Mouse (Mus musculus) spleen, adult 2 months (tissue): ENCODE data around the gene A930004D18Rik. TPM values are rescaled to one million over a fixed set of nuclear protein-coding genes. Genes with fewer than 3 reads are reported as not detected.

Experiments
- DNase-seq, 2 experiments: peaks; one replicate each; pipeline versions ENCODE4 v3.0.0 to v3.0.0-alpha.2; 2012 to 2021; ENCODE audit warnings: low spot score in 2 of 2, low read depth in 1 of 2
- H3K27ac ChIP-seq: fragments of 200-500 bp; 2 replicates; pipeline ENCODE4 v1.5.1; 2012; ENCODE audit warnings: low read length, inconsistent platforms; ENCODE audit not compliant: insufficient read depth
- H3K27me3 ChIP-seq: fragments of 200-500 bp; 2 replicates; pipeline ENCODE4 v1.6.1; 2012; ENCODE audit warnings: mild to moderate bottlenecking, moderate library complexity, low read length, inconsistent platforms; ENCODE audit not compliant: control insufficient read depth, insufficient read depth
- H3K36me3 ChIP-seq: fragments of 200-500 bp; 2 replicates; pipeline ENCODE4 v1.6.1; 2012; ENCODE audit warnings: mild to moderate bottlenecking, low read length, inconsistent platforms; ENCODE audit not compliant: control insufficient read depth, insufficient read depth
- H3K4me1 ChIP-seq: fragments of 200-500 bp; 2 replicates; pipeline ENCODE4 v1.6.1; 2011; ENCODE audit warnings: inconsistent platforms; ENCODE audit not compliant: control insufficient read depth, insufficient read depth, insufficient read length
- H3K4me3 ChIP-seq: fragments of 200-500 bp; 2 replicates; pipeline ENCODE4 v1.5.1; 2011; ENCODE audit warnings: mild to moderate bottlenecking, inconsistent platforms; ENCODE audit not compliant: insufficient read depth, insufficient read length; ENCODE audit errors: extremely low read depth
- CTCF ChIP-seq: fragments of 200-500 bp; IDR thresholded peaks from 2 replicates; pipeline ENCODE4 v1.5.1; 2011; ENCODE audit warnings: mild to moderate bottlenecking, inconsistent platforms; ENCODE audit not compliant: insufficient read depth, insufficient read length, insufficient replicate concordance; ENCODE audit errors: extremely low read depth
- POLR2A ChIP-seq: fragments of 200-500 bp; IDR thresholded peaks from 2 replicates; pipeline ENCODE4 v1.6.1; 2011; ENCODE audit warnings: low read depth, low read length, inconsistent platforms
- WGBS: fragments of 180-500 bp; shearing (Covaris S2); methylation state at CpG from one replicate; pipeline ENCODE4 v1.1.7; 2018; 5-methylcytosine and 5-hydroxymethylcytosine counted together
- polyA plus RNA-seq: library from polyadenylated mRNA; depleted of rRNA; stranded (reverse); fragments of >200 nt; gene quantifications from 2 replicates; pipeline ENCODE4 v1.2.3, GENCODE M21; 2012

The A930004D18Rik gene
- polyA plus RNA-seq, 1 experiment = 1.1 TPM

DNA sequence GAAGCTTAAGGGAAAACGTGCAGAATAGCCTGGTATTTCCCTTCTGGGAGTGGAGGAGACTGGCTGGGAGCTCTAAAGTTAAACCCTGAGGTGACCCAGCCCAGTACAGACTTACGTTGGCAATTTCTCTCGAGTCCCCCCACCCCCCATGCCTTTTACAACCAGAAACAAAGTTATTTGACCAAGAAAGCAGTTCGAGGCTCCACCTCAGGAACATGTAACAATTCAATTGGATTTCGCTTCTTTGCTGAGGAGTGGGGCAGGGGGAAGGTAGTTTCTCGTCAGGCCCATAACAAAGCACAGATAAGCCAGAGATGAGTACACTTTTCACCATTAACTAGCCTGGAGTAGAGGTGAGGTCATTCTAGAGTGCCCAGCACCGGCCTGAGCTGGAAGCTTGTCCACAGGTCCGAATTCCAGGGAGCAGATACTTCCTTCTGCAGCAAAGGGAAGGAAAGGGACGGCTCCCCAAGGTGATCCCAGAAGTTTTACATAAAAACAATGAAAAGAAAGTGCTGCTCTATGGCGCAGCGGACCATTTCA, 11.8 kb upstream of the A930004D18Rik start:
- H3K4me1 ChIP-seq = peaks cover 9% of the 10 kb centered on the region; the same call in 1 of the 2 replicates

DNA sequence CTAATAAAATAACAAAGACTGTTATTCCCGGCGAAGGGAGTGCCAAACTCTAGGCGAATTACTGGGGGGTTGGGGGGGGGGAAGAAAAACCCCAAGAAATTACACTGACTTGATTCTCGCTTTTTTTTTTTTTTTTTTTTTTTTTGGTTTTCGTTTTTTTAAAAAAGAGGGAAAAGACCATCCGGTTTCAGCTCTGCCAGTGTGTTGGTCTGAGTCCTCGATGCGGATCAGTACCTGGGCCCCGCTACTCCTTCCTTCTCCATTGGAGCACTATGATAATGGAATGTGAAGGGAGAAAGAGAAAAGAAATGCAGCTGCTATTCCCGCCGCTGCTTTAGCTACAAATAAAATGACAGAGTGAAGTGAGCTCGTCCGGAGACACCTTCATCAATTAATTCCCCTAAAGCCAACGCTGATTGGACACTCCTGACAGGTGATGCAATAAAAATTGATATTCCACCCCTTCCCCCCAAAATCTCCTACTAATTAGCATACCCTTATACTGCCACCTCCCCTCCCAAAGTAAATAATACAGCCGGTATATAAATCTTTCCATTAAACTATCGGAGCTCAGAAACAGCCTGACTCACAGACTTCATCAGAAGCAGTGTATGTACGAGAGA, 11.0 kb upstream of the A930004D18Rik start, which contains the start of gene Skida1:
Gene Skida1, minus strand, starts transcription at position 599 of the 623 bp plus-strand sequence.
- peaks cover 9% of the 10 kb centered on the region; the same call in 1 of the 2 replicates for H3K4me1 ChIP-seq
- TF ChIP-seq POLR2A (no peak), CTCF (no peak)
- peak within 1 kb of the TSS; percentile 3; the same call in 1 of the 2 replicates for H3K27ac ChIP-seq
- H3K27me3 ChIP-seq = peaks cover 21% of the 10 kb centered on the region
- no peaks in the 10 kb centered on the region for H3K36me3 ChIP-seq
- DNase-seq = no peak
- H3K4me3 ChIP-seq = peak within 1 kb of the TSS; percentile 57
- 5% methylated on average over 17 of the region's 17 CpGs for WGBS

More for the DNA sequence above, 11.8 kb upstream of the A930004D18Rik start:
- DNase-seq = no peak
- Histone ChIP-seq H3K27ac (no peak overlapping the region), H3K36me3 (no peaks in the 10 kb centered on the region), H3K27me3 (peaks cover 21% of the 10 kb centered on the region), H3K4me3 (no peak overlapping the region)
- no peak for TF ChIP-seq CTCF
- TF ChIP-seq POLR2A = no peak
- WGBS = 51% methylated on average over 11 of the region's 11 CpGs

DNA sequence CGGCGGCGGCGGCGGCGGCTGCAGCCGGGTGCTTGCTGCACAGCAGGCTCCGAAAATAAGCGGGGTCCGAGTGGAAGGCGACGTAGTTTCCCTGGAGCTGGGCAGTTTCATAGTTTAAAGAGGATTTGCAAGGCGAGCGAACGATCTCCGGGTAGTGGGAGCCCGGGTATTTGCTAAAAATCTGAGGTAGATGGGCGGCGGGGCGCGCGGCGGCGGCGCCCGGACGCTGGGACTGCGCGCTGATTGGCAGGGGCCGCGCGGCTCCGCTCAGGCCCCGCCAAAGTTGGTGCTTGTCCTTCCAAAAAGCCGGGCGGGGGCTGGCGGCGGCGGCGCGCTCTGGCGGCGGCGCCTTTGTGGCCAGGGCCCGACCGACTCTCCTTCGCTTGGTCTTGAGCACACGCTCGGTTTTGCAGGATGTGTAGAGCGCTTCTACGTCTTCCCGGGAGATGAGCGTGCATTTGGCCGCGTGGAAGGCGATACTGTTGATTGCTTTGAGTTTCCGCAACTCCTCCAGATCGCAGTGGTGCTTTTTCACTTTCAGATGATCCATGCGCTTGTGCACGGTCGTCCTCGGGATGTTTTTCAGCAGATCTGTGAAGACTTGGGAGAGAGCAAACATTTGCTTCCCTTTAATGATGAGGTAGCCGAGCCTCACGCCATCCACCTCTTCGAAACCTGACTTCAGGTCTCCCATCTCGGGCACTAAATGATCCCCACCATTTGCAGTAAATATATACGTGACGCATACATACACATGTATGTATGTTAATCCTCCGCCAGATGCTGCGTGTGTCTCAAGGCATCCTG, 10.3 kb upstream of the A930004D18Rik start:
- H3K27ac ChIP-seq = peak overlapping the region; percentile 3
- H3K4me1 ChIP-seq = peaks cover 9% of the 10 kb centered on the region; the same call in 1 of the 2 replicates
- under 1% methylated on average over 70 of the region's 70 CpGs for WGBS
- H3K27me3 ChIP-seq = peaks cover 21% of the 10 kb centered on the region
- no peaks in the 10 kb centered on the region for H3K36me3 ChIP-seq
- TF ChIP-seq CTCF (no peak), POLR2A (no peak)
- H3K4me3 ChIP-seq = peak overlapping the region; percentile 57
- peak in 1 of 2 experiments; percentile 51 for DNase-seq

DNA sequence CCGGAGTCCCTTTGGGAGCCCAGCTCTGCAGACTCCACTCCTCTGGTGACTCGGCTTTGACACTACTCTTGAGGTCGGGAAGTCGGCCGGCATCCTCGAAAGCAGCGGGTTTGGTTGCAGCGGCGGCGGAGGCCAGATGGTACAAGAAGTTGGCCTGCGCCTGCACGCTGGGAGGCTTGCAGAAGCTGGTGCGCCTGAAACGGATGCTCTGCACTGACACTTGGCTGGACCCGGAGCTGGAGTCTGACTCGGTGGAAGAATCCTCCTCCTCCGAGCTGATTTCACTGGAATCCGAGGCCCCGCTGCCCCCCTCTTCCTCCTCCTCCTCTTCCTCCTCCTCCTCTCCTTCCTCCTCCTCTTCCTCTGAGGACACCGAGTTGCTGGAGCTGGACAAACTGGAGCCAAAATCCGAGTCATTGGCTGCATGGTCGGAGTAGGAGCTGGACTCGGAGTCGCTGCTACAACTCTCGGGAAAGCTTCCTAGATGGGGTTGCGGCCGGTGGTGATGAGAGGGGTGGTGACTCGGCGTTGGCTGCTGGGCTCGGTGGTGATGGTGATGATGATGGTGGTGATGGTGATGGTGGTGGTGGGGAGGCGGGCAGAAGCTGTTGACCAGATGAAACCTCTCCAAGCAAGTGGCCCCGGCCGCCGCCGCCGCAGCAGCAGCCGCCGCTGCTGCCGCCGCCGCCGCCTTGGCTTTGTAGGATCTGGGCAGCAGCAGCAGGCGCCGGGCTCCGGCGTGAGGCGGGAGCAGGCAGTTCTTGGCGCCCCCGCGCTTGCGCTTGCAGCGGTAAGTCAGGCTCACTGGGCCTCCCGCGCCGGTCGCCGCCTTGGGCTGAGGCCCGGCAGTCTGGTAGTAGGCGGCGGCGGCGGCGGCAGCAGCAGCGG, 9.5 kb upstream of the A930004D18Rik start:
- WGBS = 1% methylated on average over 64 of the region's 64 CpGs
- peak in 1 of 2 experiments; percentile 36 for DNase-seq
- TF ChIP-seq CTCF (no peak), POLR2A (no peak)
- H3K27me3 ChIP-seq = peaks cover 21% of the 10 kb centered on the region
- peak overlapping the region; percentile 57 for H3K4me3 ChIP-seq
- H3K4me1 ChIP-seq = peaks cover 9% of the 10 kb centered on the region; the same call in 1 of the 2 replicates
- peak overlapping the region; percentile 3 for H3K27ac ChIP-seq
- H3K36me3 ChIP-seq = no peaks in the 10 kb centered on the region

DNA sequence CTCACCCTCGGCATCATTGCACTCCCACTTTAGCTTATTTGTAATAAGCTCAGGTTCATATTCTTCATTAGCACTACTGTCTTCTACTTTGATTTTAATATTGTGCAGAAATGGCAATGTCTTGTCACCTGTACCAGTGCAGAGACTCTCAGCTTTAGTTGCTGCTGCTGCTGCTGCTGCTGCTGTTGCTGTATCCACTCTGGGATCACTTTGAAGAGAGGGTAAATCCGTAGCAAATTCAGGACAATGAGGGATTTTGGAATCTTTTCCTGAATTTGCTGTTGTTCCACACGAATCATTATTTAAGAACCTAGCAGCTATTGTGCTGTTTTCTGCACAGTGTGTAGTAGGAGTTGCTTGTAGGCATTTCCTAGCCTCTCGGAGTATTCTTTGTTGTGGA, 8.6 kb upstream of the A930004D18Rik start:
- no peak for DNase-seq
- no peaks in the 10 kb centered on the region for H3K36me3 ChIP-seq
- WGBS = 47% methylated on average over 4 of the region's 4 CpGs
- TF ChIP-seq POLR2A = no peak
- no peak for TF ChIP-seq CTCF
- peaks cover 9% of the 10 kb centered on the region; the same call in 1 of the 2 replicates for H3K4me1 ChIP-seq
- no peak overlapping the region for H3K27ac ChIP-seq
- H3K4me3 ChIP-seq = no peak overlapping the region
- H3K27me3 ChIP-seq = peaks cover 21% of the 10 kb centered on the region

DNA sequence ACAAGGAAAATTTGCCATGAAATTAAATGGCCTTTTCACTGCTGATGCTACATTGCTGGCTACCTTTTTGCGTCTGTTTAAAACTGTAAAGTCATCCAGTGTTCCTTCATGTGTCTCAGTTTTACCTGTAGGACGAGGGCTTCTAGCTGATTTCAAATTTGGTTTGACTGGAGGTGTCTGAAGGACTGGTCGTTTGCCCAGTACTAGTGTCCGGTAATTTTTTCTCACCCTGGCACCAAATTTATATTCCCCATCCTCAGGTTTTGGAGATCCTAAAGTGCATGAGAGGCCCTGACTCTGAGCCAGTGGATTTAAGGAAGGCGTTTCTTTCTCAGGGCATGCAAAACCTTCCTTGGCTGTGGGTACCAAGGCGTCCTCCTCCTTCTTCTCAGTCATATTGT, 8.2 kb upstream of the A930004D18Rik start:
- Histone ChIP-seq H3K36me3 (no peaks in the 10 kb centered on the region), H3K27me3 (peaks cover 21% of the 10 kb centered on the region), H3K27ac (no peak overlapping the region), H3K4me1 (peaks cover 9% of the 10 kb centered on the region; the same call in 1 of the 2 replicates), H3K4me3 (no peak overlapping the region)
- no peak for DNase-seq
- TF ChIP-seq POLR2A (no peak), CTCF (no peak)
- WGBS = 89% methylated on average over 6 of the region's 6 CpGs
